Mouse (Mus musculus) hindbrain, embryonic 14.5 days (tissue): ENCODE results near the gene Sar1a. TPM values are rescaled to one million over a fixed set of nuclear protein-coding genes. Genes with fewer than 3 reads are reported as not detected.

Source experiments
- ATAC-seq: fragments of 200-750 bp; cut with Nextera tagmentation; 2 replicates; pipeline ENCODE4 v1.8.0; 2017; ENCODE audit warnings: moderate number of reproducible peaks, mild to moderate bottlenecking, moderate TSS enrichment, moderate library complexity; ENCODE audit not compliant: low FRiP score
- DNase-seq: peaks from one replicate; pipeline ENCODE4 v3.0.0-alpha.2; 2015; ENCODE audit warnings: low spot score
- H3K27ac ChIP-seq: fragments of 300-500 bp; sonication (generic); 2 replicates; pipeline ENCODE4 v1.5.1; 2014; ENCODE audit warnings: mild to moderate bottlenecking, moderate library complexity
- H3K27me3 ChIP-seq: fragments of 300-500 bp; sonication (generic); 2 replicates; pipeline ENCODE4 v1.6.1; 2014; ENCODE audit warnings: mild to moderate bottlenecking, low read length, mixed read lengths; ENCODE audit not compliant: control insufficient read depth, insufficient read depth
- H3K36me3 ChIP-seq: fragments of 300-500 bp; sonication (generic); replicated peaks from 2 replicates; pipeline ENCODE4 v1.6.1; 2014; ENCODE audit not compliant: control insufficient read depth, insufficient read depth
- H3K4me1 ChIP-seq: fragments of 300-500 bp; sonication (generic); replicated peaks from 2 replicates; pipeline ENCODE4 v1.6.1; 2014; ENCODE audit warnings: antibody characterized with exemption, low read length, mixed read lengths; ENCODE audit not compliant: control insufficient read depth, insufficient read depth
- H3K4me2 ChIP-seq: fragments of 300-500 bp; sonication (generic); replicated peaks from 2 replicates; pipeline ENCODE4 v1.6.1; 2014; ENCODE audit warnings: mild to moderate bottlenecking, moderate library complexity
- H3K4me3 ChIP-seq: fragments of 300-500 bp; sonication (generic); replicated peaks from 2 replicates; pipeline ENCODE4 v1.5.1; 2014; ENCODE audit warnings: mild to moderate bottlenecking, low read length
- H3K9ac ChIP-seq: fragments of 300-500 bp; sonication (generic); 2 replicates; pipeline ENCODE4 v1.6.1; 2014
- H3K9me3 ChIP-seq: fragments of 300-500 bp; sonication (generic); 2 replicates; pipeline ENCODE4 v1.6.1; 2016; ENCODE audit warnings: low read length; ENCODE audit not compliant: control insufficient read depth
- WGBS: fragments of 180-500 bp; shearing (Covaris S2); extraction: QIAGEN DNeasy Blood & Tissue Kit; methylation state at CpG from one replicate; pipeline ENCODE4 v1.1.7; 2014; 5-methylcytosine and 5-hydroxymethylcytosine counted together
- polyA plus RNA-seq: library from polyadenylated mRNA; unstranded; fragments of >200 nt; fragmentation: Nextera tagmentation; extraction: Ambion mirVana; gene quantifications from 2 replicates; pipeline ENCODE4 v1.2.1, GENCODE M21; 2014

The Sar1a gene
- polyA plus RNA-seq, 1 experiment from 2014 or later = 211 TPM

DNA sequence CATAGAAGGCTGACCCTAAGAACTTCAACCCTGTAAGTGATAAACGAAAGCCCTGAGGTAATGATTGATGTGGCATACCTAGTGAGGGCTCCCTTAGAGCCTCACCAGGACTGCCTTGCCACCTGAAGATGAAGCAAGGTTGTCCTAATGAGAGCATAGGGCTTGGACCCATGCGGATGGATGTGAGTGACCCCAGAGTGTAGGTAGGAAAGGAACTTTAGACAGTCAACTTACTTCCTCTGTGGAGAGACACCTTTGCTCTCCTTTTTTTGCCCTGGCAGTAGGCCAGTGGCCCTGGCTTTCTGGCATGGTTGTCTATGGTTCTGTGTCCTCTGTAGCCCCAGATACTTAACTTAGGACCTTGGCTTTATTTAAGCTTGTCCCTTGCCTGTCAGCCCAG, 16.9 kb downstream of the Sar1a start:
- 82% methylated on average over 2 of the region's 2 CpGs for WGBS
- no peaks in the 10 kb centered on the region for H3K27me3 ChIP-seq
- ATAC-seq (no peak), DNase-seq (no peak)
- no peak overlapping the region for H3K27ac ChIP-seq
- no peaks in the 10 kb centered on the region for H3K9me3 ChIP-seq
- peak overlapping the region; percentile 98 for H3K4me3 ChIP-seq
- peak overlapping the region; percentile 100 for H3K4me2 ChIP-seq
- peak overlapping the region; percentile 79; the same call in 1 of the 2 replicates for H3K9ac ChIP-seq
- H3K4me1 ChIP-seq = peaks cover 17% of the 10 kb centered on the region
- peaks cover 28% of the 10 kb centered on the region for H3K36me3 ChIP-seq

DNA sequence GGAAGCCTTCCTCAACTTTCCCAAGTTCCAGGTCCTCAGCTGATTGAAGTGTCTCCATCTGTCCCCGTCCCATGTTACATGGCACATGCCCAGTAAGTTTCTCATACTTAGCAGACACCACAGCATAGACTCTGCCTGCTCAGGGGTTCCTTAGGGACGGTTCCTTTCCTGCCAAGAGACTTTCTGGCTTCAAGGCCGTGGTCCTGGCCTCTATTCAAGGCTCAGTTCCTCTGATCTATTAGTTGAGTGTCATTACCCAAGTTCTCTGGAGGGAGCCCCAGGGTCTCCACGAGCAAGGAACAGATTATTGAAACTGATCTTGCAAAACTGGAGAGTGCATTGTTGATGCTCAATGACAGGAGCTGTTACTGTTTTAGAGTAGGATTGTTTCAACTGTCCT, 24.6 kb downstream of the Sar1a start:
- H3K4me1 ChIP-seq = no peaks in the 10 kb centered on the region
- H3K4me2 ChIP-seq = no peak overlapping the region
- WGBS = 82% methylated on average over 4 of the region's 4 CpGs
- H3K27ac ChIP-seq = no peak overlapping the region
- no peak for DNase-seq
- H3K9me3 ChIP-seq = no peaks in the 10 kb centered on the region
- H3K4me3 ChIP-seq = no peak overlapping the region
- H3K36me3 ChIP-seq = peaks cover 16% of the 10 kb centered on the region
- no peaks in the 10 kb centered on the region for H3K27me3 ChIP-seq
- H3K9ac ChIP-seq = no peak overlapping the region
- no peak for ATAC-seq

DNA sequence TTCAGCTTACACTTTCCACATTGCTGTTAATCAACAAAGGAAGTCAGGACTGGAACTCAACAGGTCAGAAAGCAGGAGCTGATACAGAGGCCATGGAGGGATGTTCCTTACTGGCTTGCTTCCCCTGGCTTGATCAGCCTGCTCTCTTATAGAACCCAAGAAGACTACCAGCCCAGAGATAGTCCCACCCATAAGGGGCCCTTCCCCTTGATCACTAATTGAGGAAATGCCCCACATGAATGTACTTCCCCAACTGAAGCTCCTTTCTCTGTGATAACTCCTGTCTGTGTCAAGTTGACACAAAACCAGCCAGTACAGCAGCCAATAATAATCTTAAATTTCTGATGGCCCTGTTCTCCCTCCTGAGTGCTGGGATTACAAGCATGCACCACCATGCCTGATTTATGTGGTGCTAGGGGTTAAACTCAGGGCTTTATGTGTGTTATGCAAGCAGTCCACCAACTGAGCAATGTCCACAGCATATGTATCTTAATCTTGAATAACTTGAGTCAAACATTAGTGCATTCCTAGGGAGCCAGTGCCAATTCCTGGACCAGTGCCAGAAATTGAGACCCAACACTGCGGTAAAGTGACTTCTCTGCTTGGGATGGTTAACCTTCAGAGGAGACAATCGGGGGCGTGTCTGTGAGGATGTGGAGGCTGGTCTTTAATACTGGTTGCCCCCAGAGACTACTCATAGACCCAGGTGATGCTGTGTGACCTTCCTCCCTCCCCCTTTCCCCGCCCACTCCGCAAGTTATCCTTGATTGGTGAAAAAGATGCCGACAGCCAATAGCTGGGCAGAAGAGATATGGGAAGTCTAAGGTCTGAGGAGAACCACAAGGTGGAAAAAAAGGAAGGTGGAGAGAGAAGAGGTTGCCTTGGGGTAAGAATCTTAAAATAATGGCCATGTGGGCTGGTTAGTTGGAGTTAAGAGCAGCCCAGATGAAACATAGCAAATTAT, 26.6 kb downstream of the Sar1a start:
- H3K9me3 ChIP-seq = no peaks in the 10 kb centered on the region
- ATAC-seq = no peak
- peaks cover 14% of the 10 kb centered on the region for H3K36me3 ChIP-seq
- no peak overlapping the region for H3K4me2 ChIP-seq
- no peaks in the 10 kb centered on the region for H3K27me3 ChIP-seq
- H3K27ac ChIP-seq = no peak overlapping the region
- H3K4me1 ChIP-seq = no peaks in the 10 kb centered on the region
- DNase-seq = no peak
- H3K4me3 ChIP-seq = no peak overlapping the region
- no peak overlapping the region for H3K9ac ChIP-seq
- WGBS = 77% methylated on average over 6 of the region's 6 CpGs

DNA sequence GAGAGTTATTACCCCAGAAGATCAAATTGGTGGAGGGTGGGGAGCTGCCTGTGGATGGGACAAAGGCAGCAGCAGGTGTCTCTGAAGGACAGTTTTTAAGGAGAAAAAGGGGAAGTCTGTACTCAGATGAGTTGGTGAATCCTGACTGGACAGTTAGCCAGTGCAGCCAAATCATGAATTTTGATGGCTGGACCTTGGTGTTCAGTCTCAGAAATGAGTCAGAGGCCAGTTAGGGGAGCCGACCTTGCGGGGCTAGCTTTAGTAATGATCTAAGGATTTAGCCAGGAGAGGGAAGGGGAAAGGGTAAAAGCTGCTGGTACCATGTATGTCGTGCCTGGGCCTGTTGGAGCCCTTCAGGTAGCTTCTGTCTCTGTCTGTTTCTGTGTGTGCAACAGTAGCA, 33.5 kb downstream of the Sar1a start:
- WGBS = 77% methylated on average over 3 of the region's 3 CpGs
- Histone ChIP-seq H3K9me3 (no peaks in the 10 kb centered on the region), H3K9ac (no peak overlapping the region)

DNA sequence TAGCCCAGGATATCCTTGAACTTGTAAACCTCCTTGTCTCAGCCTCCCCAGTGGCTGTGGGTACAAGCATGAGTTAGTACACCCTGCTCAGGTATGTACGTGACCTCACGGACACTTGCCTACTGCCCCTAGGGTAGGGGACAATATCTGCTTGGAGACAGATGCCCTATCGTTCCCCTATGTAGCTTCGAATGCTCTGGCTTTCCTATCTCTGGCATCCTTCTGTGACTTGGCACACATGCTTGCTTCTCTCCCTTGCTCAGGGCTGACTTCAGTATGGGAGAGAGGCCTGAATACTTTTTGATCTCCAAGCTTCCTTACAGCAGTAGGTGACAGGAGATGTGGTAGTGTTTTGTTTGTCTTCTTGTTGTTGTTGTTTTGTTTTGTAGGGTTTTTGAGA, 34.0 kb downstream of the Sar1a start:
- ATAC-seq = no peak

More for the DNA sequence above, 33.5 kb downstream of the Sar1a start:
- Histone ChIP-seq H3K36me3 (no peaks in the 10 kb centered on the region), H3K4me1 (no peaks in the 10 kb centered on the region), H3K4me2 (no peak overlapping the region), H3K4me3 (no peak overlapping the region), H3K27me3 (peaks cover 4% of the 10 kb centered on the region; the same call in 1 of the 2 replicates), H3K27ac (no peak overlapping the region)
- ATAC-seq (no peak), DNase-seq (no peak)

DNA sequence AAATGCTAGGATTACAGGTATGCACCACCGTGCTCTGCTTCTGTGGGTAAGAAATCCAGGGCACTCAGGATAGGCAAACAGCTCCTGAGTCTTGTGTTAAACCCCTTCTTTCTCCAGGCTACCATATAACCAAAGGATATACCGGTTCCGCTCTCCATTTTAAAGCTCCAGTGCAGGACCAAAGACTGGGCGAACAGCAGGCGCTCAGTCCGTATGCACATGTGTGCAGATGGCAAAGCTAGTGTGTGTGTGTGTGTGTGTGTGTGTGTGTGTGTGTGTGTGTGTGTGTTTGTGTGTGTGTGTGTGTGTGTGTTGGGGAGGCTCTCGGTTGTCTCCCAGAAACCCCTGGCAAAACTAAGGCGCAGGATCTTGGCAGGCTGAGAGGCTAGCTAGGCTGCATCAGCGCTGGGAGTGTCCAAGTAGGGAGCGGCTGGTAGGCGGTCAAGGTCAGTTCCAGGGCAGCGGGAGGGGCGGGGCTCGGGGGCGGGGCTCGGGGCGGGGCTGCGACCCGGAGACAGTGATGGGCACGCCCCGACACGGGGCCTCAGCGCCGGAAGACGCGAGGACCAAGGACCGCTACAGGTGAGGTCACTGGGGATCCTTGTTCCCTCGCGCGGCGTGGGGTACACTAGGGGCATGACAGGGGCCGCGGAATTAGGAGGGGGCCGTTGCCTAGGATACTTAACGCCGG, 34.8 kb downstream of the Sar1a start, which contains the start of gene Aifm2:
Aifm2 (plus strand) TSS at position 493 of the 691 bp plus-strand sequence.
- H3K36me3 ChIP-seq = no peaks in the 10 kb centered on the region
- H3K27ac ChIP-seq = no peak within 1 kb of the TSS
- peaks cover 4% of the 10 kb centered on the region; the same call in 1 of the 2 replicates for H3K27me3 ChIP-seq
- DNase-seq = peak; percentile 34
- 14% methylated on average over 33 of the region's 36 CpGs for WGBS
- no peaks in the 10 kb centered on the region for H3K9me3 ChIP-seq
- peak within 1 kb of the TSS; percentile 48 for H3K9ac ChIP-seq
- no peaks in the 10 kb centered on the region for H3K4me1 ChIP-seq
- peak within 1 kb of the TSS; percentile 44 for H3K4me3 ChIP-seq
- ATAC-seq = peak; percentile 62; the same call in 1 of the 2 replicates
- peak within 1 kb of the TSS; percentile 66 for H3K4me2 ChIP-seq

More for the DNA sequence above, 34.0 kb downstream of the Sar1a start:
- no peak for DNase-seq
- H3K4me3 ChIP-seq = no peak overlapping the region
- H3K27ac ChIP-seq = no peak overlapping the region
- no peaks in the 10 kb centered on the region for H3K4me1 ChIP-seq
- no peaks in the 10 kb centered on the region for H3K36me3 ChIP-seq
- no peak overlapping the region for H3K4me2 ChIP-seq
- peaks cover 4% of the 10 kb centered on the region; the same call in 1 of the 2 replicates for H3K27me3 ChIP-seq
- no peaks in the 10 kb centered on the region for H3K9me3 ChIP-seq
- WGBS = 92% methylated on average over 4 of the region's 4 CpGs
- H3K9ac ChIP-seq = no peak overlapping the region

DNA sequence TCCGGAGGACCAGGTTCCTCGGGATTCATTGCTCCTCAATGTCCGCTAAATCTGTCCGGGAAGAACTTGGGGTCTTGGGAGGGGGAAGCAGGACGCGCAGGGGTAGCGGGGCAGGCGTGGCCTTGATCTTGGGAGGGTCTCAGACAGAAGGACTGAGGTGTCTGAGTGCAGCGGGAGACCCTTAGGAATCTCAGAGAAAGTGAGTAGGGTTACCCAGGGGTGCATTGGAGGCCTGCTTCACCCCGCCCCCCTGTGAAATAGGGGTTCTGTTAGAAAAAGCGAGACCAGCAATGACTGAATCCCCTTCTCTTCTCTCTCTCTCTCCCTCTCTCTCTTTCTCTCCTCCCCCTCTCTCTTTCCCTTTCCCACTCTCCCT, 35.4 kb downstream of the Sar1a start:
- no peaks in the 10 kb centered on the region for H3K9me3 ChIP-seq
- no peaks in the 10 kb centered on the region for H3K36me3 ChIP-seq
- WGBS = 3% methylated on average over 11 of the region's 11 CpGs
- H3K4me2 ChIP-seq = peak overlapping the region; percentile 66
- ATAC-seq (peak; percentile 65; the same call in 1 of the 2 replicates), DNase-seq (no peak)
- H3K9ac ChIP-seq = peak overlapping the region; percentile 48
- no peak overlapping the region for H3K27ac ChIP-seq
- no peaks in the 10 kb centered on the region for H3K4me1 ChIP-seq
- H3K27me3 ChIP-seq = peaks cover 4% of the 10 kb centered on the region; the same call in 1 of the 2 replicates
- peak overlapping the region; percentile 44 for H3K4me3 ChIP-seq

DNA sequence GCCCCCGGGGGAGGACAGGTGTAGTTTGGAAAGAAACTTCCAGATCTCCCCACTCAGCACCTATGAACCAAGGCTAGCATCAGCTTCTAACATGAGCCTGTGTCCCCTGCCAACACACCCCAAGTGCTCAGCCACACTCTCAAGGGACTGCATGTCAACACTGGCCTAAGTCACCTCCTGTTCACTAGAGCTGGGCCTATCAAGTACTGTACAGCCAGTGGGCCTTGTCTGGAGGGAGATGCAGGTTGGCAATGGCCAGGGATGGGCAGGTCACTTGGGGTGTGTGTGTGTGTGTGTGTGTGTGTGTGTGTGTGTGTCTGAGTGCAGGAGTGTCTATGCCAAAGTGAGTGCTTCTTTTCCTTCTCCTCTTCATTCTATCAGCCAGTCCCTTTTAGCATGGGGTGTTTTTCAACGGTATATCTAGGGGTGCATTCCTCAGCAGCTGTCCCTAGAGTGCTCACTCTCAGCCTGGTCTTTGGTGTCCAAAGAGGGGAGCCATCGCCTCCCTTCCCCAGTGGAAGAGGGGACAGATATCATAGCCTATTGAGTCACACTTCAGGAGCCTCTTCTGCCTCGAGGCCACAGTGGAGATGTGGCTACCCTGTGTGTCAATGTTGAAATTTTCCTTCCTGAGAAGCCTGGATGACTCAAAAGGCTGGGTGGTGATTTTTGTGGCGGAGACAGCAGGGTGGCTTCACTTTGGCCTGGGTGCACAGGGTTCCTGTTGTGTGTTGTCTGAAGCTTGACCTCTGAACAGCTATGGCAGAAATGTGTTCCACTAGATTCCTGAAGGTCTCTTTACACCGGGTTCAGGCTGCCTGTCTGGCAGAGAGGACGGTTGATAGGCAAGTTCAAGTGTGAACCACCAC, 36.1 kb downstream of the Sar1a start:
- Histone ChIP-seq H3K4me2 (peak overlapping the region; percentile 66; the same call in 1 of the 2 replicates), H3K27ac (no peak overlapping the region), H3K36me3 (no peaks in the 10 kb centered on the region), H3K4me3 (0 out of 2 replicates have a peak overlapping the region, but pooled peaks have one; percentile 44), H3K9me3 (no peaks in the 10 kb centered on the region), H3K9ac (no peak overlapping the region), H3K27me3 (peaks cover 4% of the 10 kb centered on the region; the same call in 1 of the 2 replicates), H3K4me1 (no peaks in the 10 kb centered on the region)
- peak; percentile 17; the same call in 1 of the 2 replicates for ATAC-seq
- DNase-seq = no peak
- 69% methylated on average over 7 of the region's 7 CpGs for WGBS
